Mouse (Mus musculus) bone marrow, adult 2 months (tissue): ENCODE measurements around the gene Gm17651.

Source experiments
- CTCF ChIP-seq: fragments of 200-500 bp; IDR thresholded peaks from 2 replicates; pipeline ENCODE4 v1.5.1; 2011; ENCODE audit warnings: low read length, control low read depth; ENCODE audit not compliant: control insufficient read depth, insufficient read depth
- POLR2A ChIP-seq: fragments of 200-500 bp; IDR thresholded peaks from 2 replicates; pipeline ENCODE4 v1.6.1; 2011; ENCODE audit warnings: low read depth, mild to moderate bottlenecking, control low read depth, low read length, borderline replicate concordance; ENCODE audit not compliant: control insufficient read depth

DNA sequence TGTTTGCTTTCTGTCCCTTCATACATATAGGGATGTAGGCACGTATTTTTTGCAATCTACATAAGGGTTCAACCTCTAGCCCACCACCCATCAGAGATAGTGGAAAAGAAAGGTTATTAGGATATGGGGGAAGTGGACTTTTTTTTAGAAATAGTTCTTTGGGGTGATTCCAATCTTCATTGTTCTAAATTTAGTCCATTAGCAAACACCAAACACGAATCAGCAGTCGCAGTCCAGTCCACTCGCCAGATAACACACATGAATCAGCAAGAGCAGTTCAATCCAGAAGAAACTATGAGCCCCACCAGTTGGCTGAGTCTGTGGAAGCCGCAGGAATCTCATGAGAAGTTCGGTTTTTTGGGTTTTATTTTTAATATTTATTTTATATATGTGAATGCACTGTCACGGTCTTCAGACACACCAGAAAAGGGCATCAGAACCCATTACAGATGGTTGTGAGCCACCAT is at the start of gene Gm17651:
- TF ChIP-seq POLR2A (no peak), CTCF (no peak)
